Mouse (Mus musculus): ENCODE data around the gene Timm10.
"Not testable (repeated sequence)": the region's sequence is repeated elsewhere in the genome, so short reads cannot be mapped to it uniquely, and the experiment has no call there.

Timm10 gene

DNA sequence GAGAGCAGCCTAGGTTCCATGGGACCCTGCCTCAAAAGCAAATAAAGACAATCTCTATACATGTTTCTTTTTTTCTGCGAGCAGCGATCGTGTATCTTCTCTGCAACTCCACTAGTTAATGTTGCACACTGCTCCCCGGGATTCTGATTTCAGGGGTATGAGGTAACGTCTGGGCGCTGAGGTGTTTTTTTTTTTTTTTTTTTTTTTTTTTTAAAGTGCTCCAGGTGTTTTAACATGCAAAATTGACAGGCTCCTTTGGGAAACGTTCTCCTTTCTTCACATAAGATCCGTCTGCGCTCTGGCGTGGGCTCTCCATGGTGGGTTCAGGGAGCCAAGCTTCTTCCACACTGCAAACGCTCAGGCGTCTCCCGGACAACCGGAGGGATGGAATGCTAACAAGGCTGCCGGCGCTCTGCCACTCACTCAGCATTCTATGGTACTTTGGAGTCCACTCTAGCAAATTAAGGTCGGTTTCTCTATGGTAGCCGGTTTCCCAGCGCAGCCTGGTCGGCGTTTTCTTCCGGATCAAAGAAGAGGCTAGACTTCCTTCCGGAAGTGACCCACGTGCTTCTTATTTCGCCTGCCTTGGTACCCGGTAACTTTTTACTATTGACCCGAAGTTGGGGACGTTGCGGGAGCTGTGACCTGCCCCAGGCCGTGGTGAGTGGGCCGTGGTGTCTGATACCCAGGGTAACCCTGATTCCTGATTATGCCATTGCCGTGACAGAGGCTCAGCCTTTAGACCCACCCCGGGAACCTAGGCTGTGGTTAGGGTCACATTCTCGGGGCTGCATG is at the start of gene Timm10:
Gene Timm10, plus strand, starts transcription at position 510 of the 795 bp plus-strand sequence.
- peak; percentile 84 to 89 for DNase-seq (ENCODE audit: low spot score in 2 of 2)

GRCm38 (mm10) chr2:84777706-84778105 is 49.1 kb upstream of the Timm10 start:
- DNase-seq (ENCODE audit: low spot score in 2 of 2) = no peak

DNA sequence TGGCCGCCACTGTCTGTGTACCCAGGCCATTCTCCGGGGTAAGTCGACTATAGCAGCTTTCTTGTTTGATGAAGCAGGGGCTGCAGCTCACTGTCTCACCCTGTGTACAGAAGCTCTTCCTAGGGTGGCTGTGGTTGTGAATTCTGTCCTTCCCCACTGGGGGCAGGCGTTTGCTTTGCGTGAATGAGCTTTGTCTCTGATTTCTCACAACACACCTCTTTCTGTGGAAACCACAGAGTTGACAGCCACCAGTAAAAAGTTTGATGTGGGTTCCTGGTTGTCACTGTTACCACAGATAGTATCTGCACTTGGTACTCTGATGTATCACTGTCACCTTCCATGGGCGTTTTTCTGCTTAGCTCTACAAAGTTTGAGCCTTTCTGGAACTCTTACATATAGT is 47.6 kb upstream of the Timm10 start:
- peak in 1 of 2 experiments; percentile 7 for DNase-seq (ENCODE audit: low spot score in 2 of 2)

- no peak for DNase-seq (ENCODE audit: low spot score in 2 of 2)
Observed at GRCm38 (mm10) chr2:84783315-84783714, 43.5 kb upstream of the Timm10 start.

DNA sequence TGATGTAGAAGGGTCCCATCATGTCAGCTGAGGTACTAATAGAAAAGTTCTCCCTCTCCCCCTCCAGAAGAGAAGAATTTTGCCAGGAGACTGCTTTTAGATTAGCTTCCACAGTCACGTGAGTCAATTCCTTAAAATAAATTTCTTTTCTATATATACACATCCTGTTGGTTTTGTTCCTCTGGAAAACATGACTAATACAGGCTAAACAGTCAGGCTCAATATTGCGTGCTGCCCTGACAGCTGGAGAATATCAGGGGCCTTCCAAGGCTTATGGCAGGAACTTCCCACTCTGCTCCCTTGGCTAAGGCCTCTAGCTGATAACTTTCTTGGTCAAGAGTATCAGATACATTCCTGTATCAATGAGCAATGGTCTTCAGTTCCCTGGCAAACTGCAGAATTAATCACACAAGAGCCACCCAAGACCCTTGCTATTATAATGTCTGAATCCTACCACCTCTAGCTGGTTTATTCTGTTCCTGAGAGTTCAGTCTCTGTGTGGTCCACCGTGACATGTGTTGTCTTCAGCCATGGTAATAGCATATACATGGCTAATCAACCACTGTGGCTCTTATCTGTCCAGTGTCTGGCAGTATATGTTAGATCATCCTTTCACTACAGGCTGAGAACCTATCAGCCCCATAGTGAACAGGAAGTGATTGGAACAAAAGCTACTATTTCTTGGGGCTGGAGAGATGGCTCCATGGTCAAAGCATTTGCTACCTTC is 42.8 kb upstream of the Timm10 start:
- no peak for DNase-seq (ENCODE audit: low spot score in 2 of 2)

DNA sequence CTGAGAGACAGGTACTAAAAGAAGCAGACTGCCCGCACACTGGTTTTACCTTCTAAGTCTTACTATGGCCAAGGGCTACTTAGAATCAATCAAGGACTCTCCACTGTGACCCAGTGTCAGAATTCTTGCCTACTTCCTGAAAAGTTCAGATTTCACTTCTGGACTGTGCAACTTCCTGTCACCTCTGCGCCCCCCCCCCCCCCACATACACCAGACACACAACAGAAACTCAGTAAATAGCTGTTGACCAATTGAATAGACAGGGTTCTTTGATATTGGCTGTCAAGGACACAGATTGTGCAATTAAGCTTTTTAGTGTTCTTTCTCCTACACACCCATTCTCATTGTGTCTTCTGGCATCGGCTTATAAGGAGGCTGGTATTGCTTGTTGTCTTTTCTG is 38.5 kb upstream of the Timm10 start:
- DNase-seq (ENCODE audit: low spot score in 2 of 2) = no peak

- DNase-seq (ENCODE audit: low spot score in 2 of 2) = no peak
Observed at GRCm38 (mm10) chr2:84790418-84790817, 36.4 kb upstream of the Timm10 start.

- DNase-seq (ENCODE audit: low spot score in 2 of 2) = no peak
Observed at GRCm38 (mm10) chr2:84792516-84792915, 34.3 kb upstream of the Timm10 start.

GRCm38 (mm10) chr2:84793154-84793553 is 33.6 kb upstream of the Timm10 start:
- no peak for DNase-seq (ENCODE audit: low spot score in 2 of 2)

GRCm38 (mm10) chr2:84793871-84794270 is 32.9 kb upstream of the Timm10 start:
- DNase-seq (ENCODE audit: low spot score in 2 of 2) = no peak

DNA sequence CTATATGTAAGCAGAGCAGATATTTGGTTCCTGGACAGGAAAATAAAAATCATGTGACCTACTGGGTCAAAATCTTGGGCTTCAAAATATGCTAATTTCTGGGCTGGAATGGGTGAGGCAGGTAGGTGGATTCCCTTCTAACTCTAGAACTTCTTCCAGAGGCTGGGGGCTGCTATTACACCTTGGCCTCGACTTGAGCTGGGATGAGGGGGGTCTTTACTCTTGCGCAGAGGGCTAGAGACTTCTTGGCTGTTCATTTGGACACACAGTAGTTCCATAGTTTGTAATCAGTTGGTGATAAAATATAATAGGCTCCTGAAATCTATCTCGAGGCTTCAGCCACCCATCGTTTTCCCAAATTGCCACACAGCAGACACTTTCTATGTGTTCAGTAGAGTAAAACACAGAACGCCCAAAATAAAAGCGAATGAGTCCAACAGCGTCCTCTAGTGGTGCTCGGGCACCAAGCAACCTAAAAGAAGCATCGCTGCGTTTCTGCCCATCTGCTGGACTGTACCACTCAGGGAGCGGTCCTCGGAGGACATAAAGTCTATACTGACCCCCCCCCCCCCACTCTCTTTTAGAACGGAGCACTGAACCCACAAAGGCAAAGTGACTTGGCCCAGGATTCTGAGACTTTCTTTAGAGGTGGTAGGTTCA is 28.8 kb upstream of the Timm10 start:
- DNase-seq (ENCODE audit: low spot score in 2 of 2) = peak; percentile 64 to 75

DNA sequence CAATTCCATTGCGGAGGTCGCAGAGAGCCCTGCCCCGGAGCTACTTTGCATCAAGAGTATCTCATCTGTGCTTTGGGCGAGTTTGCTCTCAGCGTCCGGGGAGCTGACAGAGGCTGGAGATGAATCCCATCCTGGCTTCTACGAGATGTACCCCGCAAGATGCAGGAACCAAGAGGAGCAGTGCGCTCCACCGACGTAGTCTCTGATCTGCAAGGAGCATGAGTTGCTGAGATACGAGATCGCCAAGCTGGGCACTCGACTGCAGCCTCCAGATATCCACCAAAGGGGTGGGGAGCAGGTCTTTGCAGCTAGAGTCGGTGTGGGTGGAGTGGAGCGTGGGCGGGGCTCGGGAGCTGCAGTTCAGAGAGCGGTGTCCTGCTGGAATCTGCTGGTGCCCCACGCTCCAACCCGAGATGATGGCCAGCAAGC is 28.3 kb upstream of the Timm10 start, which contains the start of gene Ube2l6:
Gene Ube2l6, plus strand, starts transcription at position 336 of the 429 bp plus-strand sequence.
- DNase-seq (ENCODE audit: low spot score in 2 of 2) = peak; percentile 81 to 87

GRCm38 (mm10) chr2:84799041-84799561 is 27.7 kb upstream of the Timm10 start:
- DNase-seq (ENCODE audit: low spot score in 2 of 2) = peak; percentile 65 to 82

GRCm38 (mm10) chr2:84800304-84800703 is 26.5 kb upstream of the Timm10 start:
- peak in 1 of 2 experiments; percentile 48 for DNase-seq (ENCODE audit: low spot score in 2 of 2)

- DNase-seq (ENCODE audit: low spot score in 2 of 2) = not testable (repeated sequence)
Observed at GRCm38 (mm10) chr2:84801223-84801622, 25.6 kb upstream of the Timm10 start.

GRCm38 (mm10) chr2:84803963-84804362 is 22.8 kb upstream of the Timm10 start:
- no peak for DNase-seq (ENCODE audit: low spot score in 2 of 2)

- DNase-seq (ENCODE audit: low spot score in 2 of 2) = no peak
Observed at GRCm38 (mm10) chr2:84806546-84806945, 20.3 kb upstream of the Timm10 start.

DNA sequence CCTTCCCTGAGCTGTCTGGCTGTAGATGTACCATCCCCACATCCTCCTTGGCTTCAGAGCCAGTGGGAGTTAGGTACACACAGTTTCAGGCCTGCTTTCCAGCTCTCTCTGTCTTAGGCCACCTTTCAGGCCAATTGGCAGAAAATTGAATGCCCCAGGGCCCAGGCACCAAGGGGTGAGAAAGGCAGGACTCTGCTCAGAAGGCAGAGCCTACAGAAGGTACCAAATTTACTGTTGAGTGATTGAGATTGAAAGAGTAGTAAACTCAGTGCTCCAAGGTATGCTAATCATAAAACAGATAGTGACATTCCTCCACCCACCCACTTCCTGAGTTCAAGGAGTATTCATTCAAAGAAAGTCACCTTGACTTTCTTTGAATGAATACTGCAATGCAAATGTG is 17.5 kb upstream of the Timm10 start:
- no peak for DNase-seq (ENCODE audit: low spot score in 2 of 2)

DNA sequence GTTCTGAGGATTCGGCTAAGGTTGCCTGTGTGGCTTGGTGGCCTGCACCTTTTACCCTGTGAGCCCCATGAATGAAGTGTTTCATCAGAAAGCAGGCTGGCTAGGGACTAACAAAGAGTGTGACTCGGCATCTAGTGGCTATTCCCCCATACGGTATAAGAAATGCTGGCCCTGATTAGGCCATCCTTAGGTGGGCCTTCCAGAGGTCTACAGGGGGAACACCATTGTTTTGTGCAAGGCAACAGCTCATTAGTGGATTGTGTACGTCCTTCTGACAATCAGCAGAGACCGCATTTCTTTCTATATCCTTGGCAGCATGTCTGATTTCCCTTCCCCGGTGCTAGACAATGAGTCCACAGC is 16.3 kb upstream of the Timm10 start:
- DNase-seq (ENCODE audit: low spot score in 2 of 2) = no peak

GRCm38 (mm10) chr2:84810886-84811577 is 15.8 kb upstream of the Timm10 start:
- peak; percentile 75 to 85 for DNase-seq (ENCODE audit: low spot score in 2 of 2)

DNA sequence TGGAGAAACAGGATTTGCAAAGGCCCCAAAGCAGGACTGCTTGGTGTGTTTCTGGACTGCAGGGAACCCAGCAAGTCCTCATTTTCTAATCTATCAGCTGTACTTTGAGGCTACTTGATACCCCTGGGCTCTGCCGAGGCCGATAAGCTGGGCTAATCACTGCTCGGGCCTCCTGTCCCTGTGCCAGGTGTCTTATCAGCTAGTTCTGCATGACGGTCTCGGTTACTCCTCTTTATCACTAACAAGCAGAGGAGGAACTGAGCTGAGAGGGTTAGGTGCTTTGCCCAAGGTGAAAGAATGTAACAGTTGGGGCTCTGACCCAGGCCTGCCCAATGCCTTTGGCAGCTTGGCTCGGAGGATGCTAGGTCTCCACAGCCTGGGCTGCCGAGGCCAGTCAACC is 14.9 kb upstream of the Timm10 start:
- peak; percentile 74 to 89 for DNase-seq (ENCODE audit: low spot score in 2 of 2)

GRCm38 (mm10) chr2:84812676-84813075 is 14.1 kb upstream of the Timm10 start:
- no peak for DNase-seq (ENCODE audit: low spot score in 2 of 2)
